Mouse (Mus musculus) heart, postnatal 36 days (tissue): ENCODE data around the gene Gnl2. TPM values are rescaled to one million over a fixed set of nuclear protein-coding genes. Genes with fewer than 3 reads are reported as not detected.

Experiments used
- DNase-seq, 2 experiments: peaks; one replicate each; pipeline ENCODE4 v3.0.0; 2021 to 2022
- intact Hi-C: fragments of 180-260 bp; cut with DNase I; formaldehyde crosslinking; loops from one replicate; pipeline ENCODE4 v1.15.1; 2025
- total RNA-seq, 2 experiments: library from RNA; stranded (reverse); gene quantifications; 2 replicates each; pipeline ENCODE4 v1.2.3; 2021

Gene Gnl2
- total RNA-seq, 2 experiments from 2014 or later: 26.7 to 34.2 TPM

GRCm38 (mm10) chr4:125077700-125078099 lies 61.3 kb downstream of the Gnl2 start:
- no peak for DNase-seq
- intact Hi-C loops: no loop called here

- intact Hi-C loops: no loop called here
- DNase-seq: no peak
Measured at GRCm38 (mm10) chr4:125078698-125079097, 62.3 kb downstream of the Gnl2 start.

GRCm38 (mm10) chr4:125084403-125085345 lies 68.3 kb downstream of the Gnl2 start, which contains the start of gene Meaf6:
Gene Meaf6, plus strand, starts transcription at chr4:125085134.
- intact Hi-C loops: loop anchor here (1.0 kb wide), 1 partner anchor 18 kb away; the partner anchor contains the start of gene Snip1
- peak; percentile 96 to 97 for DNase-seq

- intact Hi-C loops: loop anchor here (1.0 kb wide), 1 partner anchor 19 kb away; the partner anchor contains the start of gene Snip1
Measured at GRCm38 (mm10) chr4:125085346-125085841, 69.0 kb downstream of the Gnl2 start.

GRCm38 (mm10) chr4:125093031-125093430 lies 76.6 kb downstream of the Gnl2 start:
- DNase-seq: no peak
- intact Hi-C loops: no loop called here

More at GRCm38 (mm10) chr4:125085346-125085841, 69.0 kb downstream of the Gnl2 start:
- DNase-seq: no peak

- DNase-seq: no peak
- intact Hi-C loops: no loop called here
Measured at GRCm38 (mm10) chr4:125096066-125096465, 79.7 kb downstream of the Gnl2 start.

GRCm38 (mm10) chr4:125097412-125097811 lies 81.0 kb downstream of the Gnl2 start:
- intact Hi-C loops: no loop called here
- DNase-seq: no peak

- DNase-seq: peak; percentile 82 to 92
- intact Hi-C loops: loop anchor here (1.0 kb wide), 1 partner anchor 156 kb away; no protein-coding TSS in a partner anchor
Measured at GRCm38 (mm10) chr4:125099458-125099857, 83.1 kb downstream of the Gnl2 start.

GRCm38 (mm10) chr4:125101334-125101733 lies 84.9 kb downstream of the Gnl2 start:
- intact Hi-C loops: no loop called here
- DNase-seq: no peak

Other genes starting within 250 kb of the Gnl2 start
- gene Mtf1, start 214.5 kb upstream of the Gnl2 start, total RNA-seq: 10 to 100 TPM; 14.8 to 14.9 TPM
- gene Yrdc, start 165.9 kb upstream of the Gnl2 start, total RNA-seq: 10 to 100 TPM; 17.8 to 22.2 TPM
- gene 1110065P20Rik, start 165.4 kb upstream of the Gnl2 start, total RNA-seq: 10 to 100 TPM; 22.1 to 22.7 TPM
- under 1 TPM; 0.14 to 0.22 TPM for gene Maneal, start 154.4 kb upstream of the Gnl2 start, total RNA-seq
- not detected for gene Epha10, start 135.7 kb upstream of the Gnl2 start, total RNA-seq
- 1 to 10 TPM; 6.6 to 9.1 TPM for gene 9930104L06Rik, start 79.5 kb upstream of the Gnl2 start, total RNA-seq
- gene Cdca8, start 77.3 kb upstream of the Gnl2 start, total RNA-seq: 1 to 10 TPM; 1.5 TPM
- 1 to 10 TPM; 3.1 to 6.7 TPM for gene Rspo1, start 30.2 kb upstream of the Gnl2 start, total RNA-seq
- gene Dnali1, start 49.1 kb downstream of the Gnl2 start, total RNA-seq: not detected
- 1 to 10 TPM; 6.5 to 9.2 TPM for gene Snip1, start 50.1 kb downstream of the Gnl2 start, total RNA-seq
- 10 to 100 TPM; 19.9 to 21.3 TPM for gene Meaf6, start 68.5 kb downstream of the Gnl2 start, total RNA-seq
- gene Zc3h12a, start 111.3 kb downstream of the Gnl2 start, total RNA-seq: 1 to 10 TPM; 3.3 to 4.5 TPM